Mouse (Mus musculus) lung, adult 2 months (tissue): ENCODE results near the gene C77080. TPM values are rescaled to one million over a fixed set of nuclear protein-coding genes. Genes with fewer than 3 reads are reported as not detected.
"Not testable (repeated sequence)": the region's sequence is repeated elsewhere in the genome, so short reads cannot be mapped to it uniquely, and the experiment has no call there.

ENCODE experiments used
- DNase-seq: peaks from one replicate; pipeline ENCODE4 v3.0.0; 2022
- H3K4me1 ChIP-seq: fragments of 200-500 bp; 2 replicates; pipeline ENCODE4 v1.6.1; 2011; ENCODE audit warnings: low read length; ENCODE audit not compliant: control insufficient read depth, insufficient read depth
- H3K4me3 ChIP-seq: fragments of 200-500 bp; replicated peaks from 2 replicates; pipeline ENCODE3; 2011; ENCODE audit warnings: low read depth, mild to moderate bottlenecking, control low read depth, low read length; ENCODE audit errors: extremely low read depth
- CTCF ChIP-seq: fragments of 200-500 bp; IDR thresholded peaks from 2 replicates; pipeline ENCODE4 v1.5.1; 2011; ENCODE audit warnings: mild to moderate bottlenecking, low read length, control low read depth; ENCODE audit not compliant: insufficient read depth
- POLR2A ChIP-seq: fragments of 200-500 bp; IDR thresholded peaks from 2 replicates; pipeline ENCODE4 v1.6.1; 2011; ENCODE audit warnings: low read depth, mild to moderate bottlenecking, control low read depth, low read length, borderline replicate concordance; ENCODE audit errors: extremely low read depth
- WGBS: fragments of 180-500 bp; shearing (Covaris S2); methylation state at CpG from one replicate; pipeline ENCODE4 v1.1.7; 2018; 5-methylcytosine and 5-hydroxymethylcytosine counted together
- polyA plus RNA-seq: library from polyadenylated mRNA; depleted of rRNA; stranded (reverse); fragments of >200 nt; gene quantifications from 2 replicates; pipeline ENCODE4 v1.2.3, GENCODE M21; 2012

C77080 gene
- polyA plus RNA-seq, 1 experiment = 47.1 TPM

DNA sequence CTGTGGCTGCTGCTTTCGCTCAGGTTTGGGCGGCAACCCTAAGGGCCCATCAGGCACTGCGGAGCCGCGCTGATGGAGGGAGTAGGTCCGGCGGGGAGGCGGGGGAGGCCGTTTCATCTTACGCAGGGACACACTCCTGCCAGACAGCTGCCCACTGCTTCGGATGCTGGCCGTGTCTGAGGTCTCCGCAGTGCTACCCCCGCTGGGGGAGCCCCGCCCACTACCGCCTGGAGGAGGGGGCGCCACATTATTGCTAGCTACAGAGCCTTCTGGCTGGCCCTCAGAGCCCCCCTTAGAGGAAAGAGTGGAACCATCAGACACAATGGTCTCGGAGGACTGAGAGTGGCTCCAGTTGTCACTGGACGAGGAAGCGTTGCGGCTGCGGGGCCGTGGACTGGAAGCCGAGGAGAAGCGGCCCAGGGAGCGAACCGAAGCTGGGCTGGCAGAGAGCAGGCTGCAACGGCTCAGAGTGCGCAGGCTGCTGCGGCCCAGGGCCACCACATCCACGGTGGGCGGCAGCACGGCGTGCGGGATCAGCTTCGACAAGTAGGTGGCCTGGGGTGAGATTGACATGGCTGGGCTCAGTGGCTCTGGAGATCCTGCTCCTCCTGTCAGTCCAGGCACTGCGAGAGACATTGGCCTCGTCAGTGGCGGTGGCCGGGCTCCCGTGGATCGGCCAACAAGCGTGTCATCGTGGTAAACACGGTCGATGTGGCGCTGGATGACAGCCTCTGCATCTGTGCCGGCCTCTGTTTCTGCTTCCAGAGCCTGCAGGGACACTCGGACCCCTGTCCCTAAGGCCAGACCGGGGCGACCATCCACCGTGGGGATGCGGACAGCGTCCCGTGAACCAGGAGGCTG, 37.6 kb downstream of the C77080 start:
- no peak for TF ChIP-seq CTCF
- TF ChIP-seq POLR2A = no peak
- Histone ChIP-seq H3K4me3 (no peak overlapping the region), H3K4me1 (no peaks in the 10 kb centered on the region)
- DNase-seq = peak; percentile 3
- 66% methylated on average over 55 of the region's 55 CpGs for WGBS

DNA sequence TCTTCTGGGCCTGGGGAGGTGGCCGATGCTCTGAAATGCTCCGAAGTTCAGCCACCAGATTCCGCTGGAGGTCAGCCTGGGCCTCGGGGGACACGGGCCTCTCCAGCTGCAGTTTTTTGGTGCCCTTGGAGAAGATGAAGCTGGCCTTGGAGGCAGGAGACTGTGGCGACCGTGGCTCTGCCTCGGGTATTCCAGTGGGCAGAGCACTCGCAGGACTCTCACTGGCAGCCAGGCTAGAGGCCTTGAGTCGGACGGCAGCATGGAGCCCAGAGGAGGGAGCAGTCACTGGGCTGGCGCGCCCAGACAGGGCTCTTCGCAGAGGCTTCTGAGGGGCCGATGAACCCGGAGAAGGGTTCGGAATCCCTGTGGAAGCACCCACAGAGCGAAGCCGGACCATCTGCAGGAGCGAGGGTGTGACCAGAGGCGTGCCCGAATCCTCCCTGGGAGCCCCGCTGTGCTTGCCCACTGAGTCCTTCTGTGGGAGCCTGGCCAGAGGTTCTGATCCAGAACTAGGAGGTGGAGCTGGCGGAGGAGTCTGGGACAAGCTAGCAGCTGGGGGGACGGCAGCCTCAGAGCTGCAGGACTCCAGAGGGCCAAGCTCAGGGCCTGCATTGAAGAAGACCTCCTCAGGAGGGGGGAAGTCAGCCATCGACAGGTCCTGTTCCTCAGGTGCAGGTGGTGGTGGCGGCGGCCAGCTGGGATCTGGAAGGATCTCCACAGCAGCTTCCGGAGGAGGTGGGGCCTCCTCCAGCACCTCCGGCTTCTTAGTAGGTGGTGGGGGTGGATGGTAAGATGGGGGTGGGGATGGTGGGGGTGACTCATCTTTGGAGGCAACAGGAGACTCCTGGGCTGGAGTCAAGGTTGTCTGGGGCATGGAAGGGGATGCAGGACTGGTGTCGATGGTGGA, 38.9 kb downstream of the C77080 start:
- Histone ChIP-seq H3K4me3 (no peak overlapping the region), H3K4me1 (no peaks in the 10 kb centered on the region)
- DNase-seq = peak; percentile 7
- 81% methylated on average over 31 of the region's 31 CpGs for WGBS
- no peak for TF ChIP-seq CTCF
- TF ChIP-seq POLR2A = no peak

DNA sequence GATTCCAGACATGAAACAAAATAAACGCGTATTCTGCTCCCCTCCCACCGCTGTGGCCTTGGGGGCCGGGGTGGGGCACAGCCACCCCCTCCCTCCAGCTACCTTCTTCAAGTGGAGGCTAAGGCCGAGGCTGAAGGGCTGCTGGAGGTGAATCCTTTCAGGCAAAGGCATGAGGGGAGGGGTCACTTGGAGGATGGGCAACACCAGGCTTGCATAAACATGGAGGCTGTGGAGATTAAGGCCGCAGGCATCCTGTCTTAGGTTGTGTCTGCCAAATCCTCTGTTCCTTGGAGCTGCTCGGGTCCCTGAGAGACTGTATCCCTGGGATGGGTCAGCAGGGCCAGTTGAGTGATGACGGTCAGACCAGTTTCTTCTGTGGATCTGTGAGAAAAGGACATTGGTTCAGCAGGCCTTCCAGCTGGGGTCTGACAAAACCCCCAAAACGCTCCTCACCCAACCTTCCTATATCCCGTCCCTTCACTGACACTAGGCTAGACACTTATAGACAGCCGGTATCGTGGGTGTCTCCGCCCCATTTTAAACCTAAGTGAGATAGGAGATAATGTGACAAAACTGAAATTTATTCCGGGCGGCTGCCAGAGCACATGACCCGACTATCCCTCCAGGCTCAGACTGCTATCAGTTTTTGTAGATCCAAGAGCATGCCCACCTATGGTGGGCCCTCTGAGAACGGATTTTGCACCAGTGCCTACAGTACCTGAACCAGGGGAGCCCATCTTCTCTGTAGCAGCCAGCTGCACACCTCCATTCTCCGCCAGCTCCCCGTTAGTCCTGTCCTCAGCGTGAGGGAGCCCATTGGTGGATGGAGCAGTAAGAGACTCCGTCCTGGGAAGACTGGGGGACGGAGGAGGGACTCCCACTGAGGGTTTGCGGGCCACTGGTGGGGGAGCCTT, 39.9 kb downstream of the C77080 start:
- WGBS = 76% methylated on average over 23 of the region's 23 CpGs
- H3K4me1 ChIP-seq = no peaks in the 10 kb centered on the region
- no peak for DNase-seq
- no peak overlapping the region for H3K4me3 ChIP-seq
- TF ChIP-seq CTCF (no peak), POLR2A (no peak)

DNA sequence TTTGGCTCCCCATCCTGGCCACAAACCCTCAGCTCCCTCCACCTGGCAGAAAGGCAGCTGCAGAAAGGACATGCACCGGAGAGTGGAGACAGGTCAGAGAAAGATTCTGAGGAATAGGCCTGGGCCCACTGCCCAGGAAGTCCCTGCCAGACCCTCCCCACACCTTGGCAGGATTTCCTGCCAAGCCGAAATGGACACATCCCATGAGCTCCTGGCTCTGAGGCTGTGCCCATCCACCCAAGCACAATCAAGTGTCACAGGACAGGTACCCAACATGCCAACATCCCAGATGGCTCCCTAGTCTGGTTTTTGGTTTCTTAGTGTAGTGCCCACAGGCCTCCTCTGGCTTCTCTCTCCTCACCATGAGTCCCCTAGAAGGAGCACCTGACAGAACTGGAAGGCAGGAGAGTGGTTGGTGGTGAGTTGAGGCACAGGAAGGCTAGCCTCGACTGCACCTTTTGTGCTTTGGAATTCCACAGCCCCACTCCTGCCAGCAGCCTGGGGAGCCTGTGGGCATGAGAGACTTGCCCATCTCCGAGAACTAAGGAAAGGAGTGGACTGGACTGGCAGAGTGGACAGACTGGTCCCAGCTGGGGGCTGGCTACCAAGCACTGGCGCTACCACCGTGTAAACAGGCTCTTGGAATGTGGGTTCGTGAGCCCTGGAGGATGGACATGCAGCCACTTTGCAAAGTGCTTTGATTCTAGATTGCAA, 40.7 kb downstream of the C77080 start:
- Histone ChIP-seq H3K4me3 (no peak overlapping the region), H3K4me1 (no peaks in the 10 kb centered on the region)
- DNase-seq = no peak
- WGBS = 58% methylated on average over 7 of the region's 7 CpGs
- no peak for TF ChIP-seq POLR2A

DNA sequence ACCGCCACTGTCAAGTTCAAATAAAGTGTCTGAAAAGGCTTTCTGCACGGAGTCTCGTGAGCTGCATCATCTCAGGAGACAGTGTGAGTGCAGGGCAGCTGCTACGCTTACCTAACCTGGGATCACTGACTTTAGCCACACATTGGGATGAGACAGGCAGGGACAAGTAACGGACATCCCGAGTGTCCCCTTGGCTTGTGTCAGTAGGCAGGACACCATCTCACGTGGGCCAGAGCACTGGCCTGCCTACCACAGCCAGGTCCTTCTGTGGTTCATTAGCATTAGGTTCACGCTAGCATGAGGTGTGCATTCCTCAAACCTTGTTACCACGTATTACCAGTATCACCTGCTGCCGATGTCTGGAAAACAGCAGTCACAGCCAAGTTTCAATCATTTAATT, 42.0 kb downstream of the C77080 start:
- Histone ChIP-seq H3K4me3 (no peak overlapping the region), H3K4me1 (no peaks in the 10 kb centered on the region)
- DNase-seq = no peak
- no peak for TF ChIP-seq CTCF
- TF ChIP-seq POLR2A = no peak
- WGBS = 90% methylated on average over 10 of the region's 10 CpGs

DNA sequence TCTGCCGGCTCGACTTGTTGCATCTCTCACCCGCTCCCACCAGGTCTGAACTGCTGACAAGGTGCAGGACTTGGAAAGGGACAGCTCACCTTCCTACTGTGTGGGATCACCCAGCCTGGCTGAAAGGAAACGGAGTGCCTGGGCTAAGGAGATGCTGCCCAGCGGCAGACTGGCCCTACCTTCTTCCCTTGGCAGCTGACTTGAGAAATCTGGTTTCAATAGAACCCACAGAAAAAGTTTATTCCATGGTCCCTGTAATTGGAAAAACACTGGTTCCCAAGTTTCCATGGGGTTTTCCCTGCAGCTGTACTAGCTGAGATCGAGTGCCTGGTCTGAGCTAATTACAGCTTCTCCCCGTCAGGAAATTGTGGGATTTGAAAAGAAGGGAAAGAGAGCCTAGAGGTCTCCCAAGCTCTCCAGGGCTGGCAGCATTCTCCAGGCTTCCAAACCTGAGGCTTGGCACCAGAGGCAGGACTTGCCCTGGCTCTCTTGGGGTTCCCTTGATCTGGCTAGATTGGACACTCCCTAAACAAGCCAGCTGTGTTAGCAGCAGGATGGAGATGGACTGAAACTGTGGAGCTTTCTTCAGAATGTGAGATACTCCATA, 42.5 kb downstream of the C77080 start:
- no peak overlapping the region for H3K4me3 ChIP-seq
- no peak for DNase-seq
- H3K4me1 ChIP-seq = no peaks in the 10 kb centered on the region
- TF ChIP-seq CTCF (no peak), POLR2A (no peak)
- WGBS = 77% methylated on average over 7 of the region's 7 CpGs

DNA sequence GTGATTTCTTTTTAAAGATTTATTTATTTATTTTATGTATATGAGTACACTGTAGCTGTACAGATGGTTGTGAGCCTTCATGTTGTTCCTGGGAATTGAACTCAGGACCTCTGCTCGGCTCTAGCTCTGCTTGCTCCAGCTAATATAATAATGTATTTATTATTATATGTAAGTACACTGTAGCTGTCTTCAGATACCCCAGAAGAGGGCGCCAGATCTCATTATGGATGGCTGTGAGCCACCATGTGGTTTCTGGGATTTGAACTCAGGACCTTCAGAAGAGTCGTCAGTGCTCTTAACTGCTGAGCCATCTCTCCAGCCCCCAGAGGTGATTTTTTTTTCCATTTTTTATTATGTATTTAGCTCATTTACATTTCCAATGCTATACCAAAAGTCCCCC, 48.7 kb downstream of the C77080 start:
- not testable (repeated sequence) for DNase-seq, H3K4me1 ChIP-seq, H3K4me3 ChIP-seq
- WGBS = 71% methylated on average over 3 of the region's 3 CpGs

DNA sequence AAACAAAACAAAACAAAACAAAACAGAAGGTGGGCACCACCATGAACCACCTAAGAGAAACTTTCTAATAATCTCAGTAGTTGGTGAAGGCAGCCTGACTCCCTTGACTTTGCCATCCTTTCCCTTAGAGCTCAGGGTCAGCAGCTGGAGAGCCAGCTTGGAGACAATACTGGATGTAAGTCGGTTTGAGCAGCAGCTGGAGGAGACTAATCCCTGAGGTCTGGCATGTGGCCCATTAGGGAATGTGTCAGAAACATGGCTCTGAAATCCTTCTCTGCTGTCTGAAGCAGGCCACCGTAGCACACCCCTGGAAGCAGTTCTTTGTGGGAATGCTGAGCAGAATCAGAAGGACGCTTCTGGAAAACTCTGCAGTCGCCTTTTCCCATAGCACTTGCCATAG, 49.7 kb downstream of the C77080 start:
- DNase-seq = no peak

DNA sequence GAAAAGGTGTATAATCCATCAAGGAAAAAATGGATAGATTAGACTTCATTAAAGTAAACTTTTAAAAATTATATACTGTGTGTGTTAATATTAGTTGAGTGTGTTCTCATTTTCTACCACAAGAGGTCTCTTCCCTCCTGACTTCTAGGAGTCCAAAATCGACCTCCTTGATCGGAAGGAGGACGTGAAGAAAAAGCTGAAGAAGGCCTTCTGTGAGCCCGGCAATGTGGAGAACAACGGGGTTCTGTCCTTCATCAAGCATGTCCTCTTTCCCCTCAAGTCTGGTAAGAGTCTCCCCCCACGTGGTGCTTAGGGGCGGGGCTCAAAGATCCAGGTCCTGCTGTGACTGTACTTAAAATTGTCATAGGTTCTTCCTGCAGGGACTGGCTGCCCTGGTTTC, 51.7 kb downstream of the C77080 start:
- DNase-seq = no peak
- H3K4me3 ChIP-seq = no peak overlapping the region
- no peak for TF ChIP-seq POLR2A
- peak; percentile 19; the same call in 1 of the 2 replicates for TF ChIP-seq CTCF
- WGBS = 41% methylated on average over 7 of the region's 7 CpGs
- no peaks in the 10 kb centered on the region for H3K4me1 ChIP-seq

More for the DNA sequence above, 49.7 kb downstream of the C77080 start:
- no peak overlapping the region for H3K4me3 ChIP-seq
- TF ChIP-seq CTCF (no peak), POLR2A (no peak)
- WGBS = 66% methylated on average over 4 of the region's 4 CpGs
- no peaks in the 10 kb centered on the region for H3K4me1 ChIP-seq
